Mouse (Mus musculus): ENCODE data around the gene H2afy.

DNA sequence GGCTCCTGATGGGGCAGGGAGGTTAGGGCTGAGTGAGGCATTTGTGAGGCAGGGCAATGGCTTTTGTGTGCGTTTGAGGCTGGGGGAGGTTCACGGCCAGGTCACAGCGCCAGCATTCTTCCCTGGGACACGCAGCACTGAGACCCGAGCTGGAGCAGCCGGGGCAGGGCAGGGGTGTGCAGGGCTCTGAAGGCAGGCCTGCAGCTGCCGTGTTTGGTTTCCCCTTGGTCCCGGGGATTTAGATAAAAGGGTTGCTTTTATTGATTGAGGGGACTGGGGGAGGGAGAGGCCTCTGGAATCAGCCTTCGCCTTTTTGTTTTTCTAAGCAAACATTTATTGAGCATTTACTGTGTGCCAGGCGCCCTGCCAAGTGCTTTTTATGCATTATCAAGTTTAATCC, 83.4 kb downstream of the H2afy start:
- TF ChIP-seq EP300 (optimal IDR thresholded peaks at IDR 0.05): no peak
- no peak for TF ChIP-seq CTCF (IDR thresholded peaks at IDR 0.05; ENCODE audit: low read depth)
